Mouse (Mus musculus) hematopoietic stem cell, adult 5-6 weeks (primary cell): ENCODE data around the gene Fam213a. TPM values are rescaled to one million over a fixed set of nuclear protein-coding genes. Genes with fewer than 3 reads are reported as not detected.

Source experiments
- ATAC-seq, 2 experiments: fragments of 125-278 bp in 1 of 2; replicated peaks in 1 of 2; 2 replicates each; pipeline ENCODE4 v1.8.0; 2016 to 2017; ENCODE audit warnings: inconsistent platforms in 2 of 2, mild to moderate bottlenecking in 2 of 2, moderate number of reproducible peaks in 2 of 2, low read depth in 1 of 2, moderate TSS enrichment in 1 of 2; ENCODE audit not compliant: low FRiP score in 2 of 2, poor library complexity in 2 of 2, severe bottlenecking in 2 of 2, insufficient read depth in 1 of 2, low TSS enrichment in 1 of 2
- total RNA-seq: library from RNA; stranded (forward); fragments of 172-1452, 232-1000 nt; gene quantifications from 2 replicates; pipeline ENCODE4 v1.2.3, GENCODE M21; 2017

Fam213a gene
- total RNA-seq, 1 experiment from 2014 or later: 46.1 TPM

- no peak for ATAC-seq
Observed at GRCm38 (mm10) chr14:40967598-40967900, 46.0 kb downstream of the Fam213a start.

DNA sequence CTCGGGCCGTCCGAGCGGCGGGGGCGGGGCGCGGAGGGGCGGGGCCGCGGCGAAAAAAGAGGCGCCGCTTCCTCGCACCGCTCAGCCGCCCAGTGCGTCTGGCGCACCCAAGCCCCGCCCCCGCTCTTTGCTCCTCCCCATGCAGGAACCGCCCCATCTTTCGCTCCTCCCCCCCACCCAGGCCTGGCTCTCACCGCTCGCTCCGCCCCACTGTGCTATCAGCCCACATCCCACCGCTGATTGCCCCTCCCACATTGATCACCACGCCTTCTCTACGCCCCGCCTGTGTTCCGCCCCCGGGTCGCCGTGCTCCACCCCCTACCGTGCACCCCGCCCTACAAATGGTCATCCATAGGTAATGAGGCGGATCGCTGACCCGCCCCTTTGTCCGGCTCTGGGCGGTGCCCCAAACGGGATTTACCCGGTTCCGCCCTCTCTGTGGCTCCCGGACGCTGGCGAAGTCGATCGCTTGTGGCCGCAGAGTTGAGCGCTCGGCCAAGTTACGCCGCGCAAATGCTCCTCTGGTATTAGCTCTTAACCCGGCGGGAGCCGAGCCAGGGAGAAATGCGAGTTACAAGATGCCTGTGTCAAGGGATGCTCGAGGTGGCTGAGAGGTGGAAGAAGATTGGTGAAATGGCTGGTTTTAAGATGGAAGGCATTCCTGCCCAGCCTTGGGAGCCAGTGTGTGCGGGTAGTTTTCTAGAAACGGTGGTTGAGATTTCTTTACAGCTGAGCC lies 46.6 kb downstream of the Fam213a start:
- peak; percentile 81 to 86 for ATAC-seq

GRCm38 (mm10) chr14:40966392-40966861 lies 47.2 kb downstream of the Fam213a start, which contains the start of gene Tspan14:
Gene Tspan14, minus strand, starts transcription at chr14:40966807.
- ATAC-seq: no peak

DNA sequence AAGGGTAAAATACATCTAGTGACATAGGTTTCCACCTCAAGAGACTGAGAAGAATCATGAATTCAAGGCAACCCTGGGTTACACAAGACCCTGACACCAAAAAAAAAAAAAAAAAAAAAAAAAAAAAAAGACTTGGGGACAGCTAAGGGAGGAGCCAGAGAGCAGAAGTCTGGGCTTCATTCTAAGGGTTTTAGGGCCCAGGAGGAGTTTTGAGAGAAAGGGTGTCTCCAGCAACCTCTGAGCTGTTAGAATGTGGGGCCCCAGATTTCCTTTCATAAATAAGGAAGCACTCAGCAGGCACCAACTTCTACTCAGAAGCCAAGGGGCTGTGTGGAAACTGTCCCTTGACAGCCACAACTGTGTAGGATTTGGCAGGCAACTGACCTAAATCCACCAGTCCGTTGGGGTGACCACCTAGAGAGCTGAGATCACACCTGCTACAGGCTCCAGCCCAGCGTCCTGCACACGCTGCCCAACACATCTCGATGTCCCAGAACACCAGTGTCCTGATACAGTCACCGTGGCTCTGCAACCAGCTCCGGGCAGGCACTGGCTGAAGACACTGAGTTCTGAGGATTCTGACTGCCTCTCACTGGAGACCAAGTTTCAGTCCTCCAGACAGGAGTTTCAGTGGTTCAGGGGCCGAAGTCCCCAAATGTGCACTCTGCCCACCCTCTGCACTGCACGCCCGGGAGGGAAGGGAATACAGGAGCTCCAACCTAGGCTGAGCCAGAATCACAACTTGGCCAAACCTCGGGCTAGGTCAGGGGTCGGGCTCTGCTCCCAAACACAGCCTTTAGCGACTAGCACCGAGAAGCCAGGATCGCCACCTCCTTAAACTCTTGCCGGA lies 47.9 kb downstream of the Fam213a start:
- peak; percentile 38 to 39 for ATAC-seq

- no peak for ATAC-seq
Observed at GRCm38 (mm10) chr14:40964881-40965280, 48.7 kb downstream of the Fam213a start.

DNA sequence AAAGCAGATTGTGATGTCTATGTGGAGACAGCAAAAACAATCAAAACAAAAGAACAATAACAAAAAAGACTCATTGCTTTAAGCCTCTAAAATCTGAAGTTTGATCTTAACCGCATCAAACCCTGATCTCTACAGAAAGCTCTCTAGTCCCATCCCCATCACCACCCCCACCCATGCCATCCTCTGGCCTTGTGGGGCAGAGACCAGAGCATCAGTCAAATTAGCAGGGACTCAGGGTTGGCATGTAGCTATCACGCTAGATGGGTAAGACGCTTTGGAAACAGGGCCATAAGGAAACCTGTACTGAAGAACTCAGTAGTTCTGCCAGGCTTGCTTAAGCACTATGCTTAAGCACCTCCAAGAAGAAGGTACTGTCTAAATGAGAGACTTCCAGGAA lies 49.4 kb downstream of the Fam213a start:
- no peak for ATAC-seq

DNA sequence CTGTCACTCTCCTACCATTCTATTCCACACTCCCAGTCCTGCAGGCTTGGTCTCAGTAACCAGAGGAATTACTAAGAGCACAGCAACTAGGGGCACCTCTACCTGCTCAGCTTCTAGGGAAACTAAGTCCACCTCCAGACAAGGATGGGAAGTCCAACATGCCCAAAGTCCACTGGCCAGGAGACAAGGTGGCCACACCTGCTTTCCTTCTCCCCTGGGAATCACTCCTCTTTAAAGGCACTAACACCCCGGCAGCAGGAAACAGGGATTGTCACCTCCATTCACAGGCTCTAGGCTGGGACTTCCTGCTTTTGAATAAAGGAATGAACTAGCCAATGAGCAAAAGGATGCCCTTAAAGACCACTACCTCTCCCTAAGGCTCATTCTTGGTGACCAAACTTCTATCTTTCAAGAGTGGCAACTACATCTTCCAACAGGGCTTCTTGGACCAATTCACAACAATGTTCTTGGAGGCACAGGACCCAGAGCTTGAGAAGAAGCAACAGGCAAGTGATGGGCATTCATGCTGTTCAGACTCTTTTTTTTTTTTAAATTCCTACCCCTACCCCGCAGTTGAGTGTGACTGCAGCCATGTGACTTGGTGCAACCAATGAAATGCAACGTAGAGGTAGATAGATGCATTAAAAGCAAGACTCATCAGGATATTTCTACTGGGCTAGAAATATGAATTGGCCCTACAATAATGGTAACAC lies 49.9 kb downstream of the Fam213a start:
- ATAC-seq: no peak

GRCm38 (mm10) chr14:40962365-40963290 lies 51.0 kb downstream of the Fam213a start:
- no peak for ATAC-seq

GRCm38 (mm10) chr14:40960237-40960636 lies 53.4 kb downstream of the Fam213a start:
- ATAC-seq: no peak

- no peak for ATAC-seq
Observed at GRCm38 (mm10) chr14:40959586-40959985, 54.0 kb downstream of the Fam213a start.

DNA sequence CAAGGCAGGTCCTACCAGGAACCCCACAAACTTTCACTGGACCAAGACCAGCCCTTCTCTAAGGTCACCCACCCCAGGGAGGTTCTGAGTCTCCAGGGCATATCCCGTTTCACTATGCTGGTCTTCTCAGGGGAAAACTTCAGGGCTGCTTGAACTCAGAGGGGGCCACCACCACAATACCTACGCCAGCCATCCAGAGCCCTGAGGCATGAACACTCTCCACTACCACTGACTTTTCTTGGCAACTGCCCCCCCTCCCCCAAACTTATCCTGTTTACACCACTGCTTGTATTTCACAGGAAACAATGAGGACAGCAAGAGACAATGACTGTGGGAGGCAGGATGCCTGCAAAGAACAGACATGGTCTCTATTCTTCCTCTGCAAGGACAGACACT lies 54.6 kb downstream of the Fam213a start:
- peak; percentile 2 to 5; a peak in 2 of 4 replicates for ATAC-seq

GRCm38 (mm10) chr14:40958083-40958985 lies 55.3 kb downstream of the Fam213a start:
- peak; percentile 49 to 51; a peak in 3 of 4 replicates for ATAC-seq

- ATAC-seq: no peak
Observed at GRCm38 (mm10) chr14:40957607-40958006, 56.0 kb downstream of the Fam213a start.

- ATAC-seq: peak; percentile 29 to 30
Observed at GRCm38 (mm10) chr14:40956252-40957146, 57.1 kb downstream of the Fam213a start.

DNA sequence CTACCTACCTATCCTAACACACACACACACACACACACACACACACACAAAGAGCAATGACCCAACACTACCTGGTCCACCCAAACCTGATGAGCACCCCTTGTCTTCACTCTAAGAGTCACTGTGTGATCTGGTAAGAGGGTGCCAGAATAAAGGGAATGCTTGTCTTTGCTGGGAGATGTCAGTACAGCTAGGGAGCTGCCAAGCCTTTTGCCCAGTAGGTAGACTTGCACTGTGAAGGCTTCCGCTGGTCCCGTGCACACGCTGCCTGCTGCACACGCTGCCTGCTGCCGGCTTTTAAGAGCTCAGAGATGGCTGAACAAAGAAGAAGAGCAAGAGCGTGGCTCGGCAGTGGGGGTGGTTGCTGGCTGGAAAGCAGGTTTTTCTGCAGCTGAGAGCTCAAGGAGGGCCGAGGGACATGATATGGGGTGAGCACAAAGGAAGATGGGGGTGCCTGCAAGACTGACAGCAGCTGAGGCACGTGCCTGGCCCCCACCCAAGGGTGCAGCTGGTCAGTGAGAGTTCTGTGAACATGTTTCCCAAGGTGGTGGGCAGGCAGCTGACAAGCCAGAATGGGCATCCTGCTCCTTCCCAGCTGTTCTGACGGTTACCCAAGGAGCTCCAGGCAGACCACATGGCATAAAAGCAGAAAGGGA lies 57.9 kb downstream of the Fam213a start:
- ATAC-seq: peak; percentile 18 to 19; a peak in 1 of 4 replicates
